Mouse (Mus musculus) brown adipose tissue, adult 24 weeks (tissue): ENCODE results near the gene Acap2. TPM values are rescaled to one million over a fixed set of nuclear protein-coding genes. Genes with fewer than 3 reads are reported as not detected.

Source experiments
- polyA plus RNA-seq: library from polyadenylated mRNA; stranded (reverse); fragments of >200 nt; gene quantifications from 2 replicates; pipeline ENCODE4 v1.2.4, GENCODE M21; 2012; ENCODE audit not compliant: missing spikeins, insufficient read depth, insufficient read length

The Acap2 gene
- polyA plus RNA-seq, 1 experiment, result 9.5 TPM

Other genes starting within 250 kb of the Acap2 start
- gene Xxylt1, start 119.8 kb downstream of the Acap2 start, polyA plus RNA-seq, result 5.6 and 5.8 TPM in 2 replicates
- gene Ppp1r2, start 74.0 kb upstream of the Acap2 start, polyA plus RNA-seq, result 47.6 and 54.0 TPM in 2 replicates
- gene Apod, start 113.6 kb upstream of the Acap2 start, polyA plus RNA-seq, result 24.1 and 27.9 TPM in 2 replicates
- not detected in 2 replicates for gene Bdh1, start 221.0 kb upstream of the Acap2 start, polyA plus RNA-seq